37 mouse cellular contexts compared by ENCODE assay signal in genomic region chr2:167624368-167625075, GRCm38 (mm10). TPM values are rescaled to one million over a fixed set of nuclear protein-coding genes. Genes with fewer than 3 reads are reported as not detected.
A peak's percentile ranks its signal among the peaks of the same experiment; 100 is the strongest.
DNase-seq lines count a peak whose midpoint lies in the region; ATAC-seq and TF ChIP-seq lines count a peak whose summit lies in the region.
"Had no signal": no experiment of that assay in that cellular context is flagged by ENCODE, and none has a peak within 500 bp of the region (broad histone marks: within the 10 kb centered on the region; RNA-seq: fewer than 3 reads in every experiment).

No protein-coding gene starts in this region.

- no peak overlapping the region for H3K4me2 ChIP-seq in heart, embryonic 12.5 days
- H3K4me2 ChIP-seq in liver, embryonic 12.5 days, result no peak overlapping the region
- H3K4me2 ChIP-seq: embryonic facial prominence, embryonic 13.5 days; heart, embryonic 11.5 days; limb, embryonic 15.5 days; lung, embryonic 14.5 days; midbrain, embryonic 11.5 days; neural tube, embryonic 12.5 days had no signal

- 0 out of 2 replicates have a peak overlapping the region, but pooled peaks have one; percentile 3 for H3K27ac ChIP-seq in heart, embryonic 12.5 days (ENCODE audit: poor library complexity, severe bottlenecking)
- H3K27ac ChIP-seq in heart, adult 2 months, result no peak overlapping the region
- H3K27ac ChIP-seq in liver, embryonic 12.5 days, result peak overlapping the region; percentile 67; the same call in 1 of the 2 replicates
- H3K27ac ChIP-seq: embryonic facial prominence, embryonic 13.5 days; kidney, postnatal 0 days; limb, embryonic 10.5 days; limb, embryonic 15.5 days; neural tube, embryonic 12.5 days had no signal

- WGBS in heart, embryonic 12.5 days, result 97% methylated on average over 6 of the region's 6 CpGs
- WGBS in heart, adult 2 months, result 90% methylated on average over 5 of the region's 6 CpGs
- 87% methylated on average over 5 of the region's 6 CpGs for WGBS in liver, embryonic 12.5 days (ENCODE audit: insufficient replicate concordance)

- peaks cover 18% of the 10 kb centered on the region; the same call in 1 of the 2 replicates for H3K36me3 ChIP-seq in heart, embryonic 12.5 days
- H3K36me3 ChIP-seq in heart, adult 2 months (ENCODE audit: control insufficient read depth, insufficient read depth, low read length), result no peaks in the 10 kb centered on the region
- peaks cover 89% of the 10 kb centered on the region for H3K36me3 ChIP-seq in liver, embryonic 12.5 days

- no peak overlapping the region for H3K4me3 ChIP-seq in heart, embryonic 12.5 days
- H3K4me3 ChIP-seq in heart, adult 2 months, result no peak overlapping the region
- no peak overlapping the region for H3K4me3 ChIP-seq in liver, embryonic 12.5 days
- H3K4me3 ChIP-seq: embryonic facial prominence, embryonic 13.5 days; limb, embryonic 10.5 days; limb, embryonic 15.5 days; myocyte; neural tube, embryonic 12.5 days had no signal

- no peak for TF ChIP-seq CTCF in heart, adult 2 months (IDR thresholded peaks at IDR 0.05)
- TF ChIP-seq CTCF in brain, embryonic 14.5 days (IDR thresholded peaks at IDR 0.05; ENCODE audit: borderline replicate concordance, extremely low read depth, insufficient read depth, insufficient read length), result no peak

- no peak for ATAC-seq in heart, embryonic 12.5 days (ENCODE audit: insufficient number of reproducible peaks, low FRiP score)
- ATAC-seq in liver, embryonic 12.5 days, result no peak
- ATAC-seq: intestine, embryonic 16.5 days; Patski had no signal

- no peak for TF ChIP-seq POLR2A in heart, adult 2 months (IDR thresholded peaks at IDR 0.05; ENCODE audit: insufficient read depth, low read depth, low read length)
- no peak for TF ChIP-seq POLR2A in brain, embryonic 14.5 days (IDR thresholded peaks at IDR 0.05; ENCODE audit: borderline replicate concordance, extremely low read depth, insufficient read depth, insufficient read length, poor library complexity, severe bottlenecking)

- peaks cover 62% of the 10 kb centered on the region for H3K4me1 ChIP-seq in heart, embryonic 12.5 days (replicated peaks)
- peaks cover 34% of the 10 kb centered on the region for H3K4me1 ChIP-seq in heart, adult 2 months (ENCODE audit: control insufficient read depth, insufficient read depth, low read length)
- peaks cover 86% of the 10 kb centered on the region for H3K4me1 ChIP-seq in liver, embryonic 12.5 days

- peaks cover 17% of the 10 kb centered on the region for H3K79me2 ChIP-seq in heart, adult 2 months (replicated peaks; ENCODE audit: control insufficient read depth, insufficient read depth, low read length)

- no peaks in the 10 kb centered on the region for H3K27me3 ChIP-seq in heart, embryonic 12.5 days (replicated peaks)
- no peaks in the 10 kb centered on the region for H3K27me3 ChIP-seq in heart, adult 2 months (ENCODE audit: control insufficient read depth, insufficient read depth, low read length)
- H3K27me3 ChIP-seq in liver, embryonic 12.5 days (replicated peaks), result no peaks in the 10 kb centered on the region
- H3K27me3 ChIP-seq: embryonic facial prominence, embryonic 13.5 days; limb, embryonic 15.5 days; neural tube, embryonic 12.5 days; Patski had no signal

- TF ChIP-seq EP300 in heart, adult 2 months (IDR thresholded peaks at IDR 0.05; ENCODE audit: insufficient read depth, low read depth, low read length), result no peak

- H3K9me3 ChIP-seq in heart, embryonic 12.5 days (replicated peaks), result no peaks in the 10 kb centered on the region
- no peaks in the 10 kb centered on the region for H3K9me3 ChIP-seq in liver, embryonic 12.5 days (replicated peaks)
- H3K9me3 ChIP-seq: embryonic facial prominence, embryonic 13.5 days; G1E; limb, embryonic 10.5 days; limb, embryonic 15.5 days; neural tube, embryonic 12.5 days had no signal

- no peak overlapping the region for H3K9ac ChIP-seq in heart, embryonic 12.5 days
- no peak overlapping the region for H3K9ac ChIP-seq in heart, adult 2 months (ENCODE audit: low read depth, low read length)
- no peak overlapping the region for H3K9ac ChIP-seq in liver, embryonic 12.5 days
- H3K9ac ChIP-seq: embryonic facial prominence, embryonic 13.5 days; limb, embryonic 15.5 days; lung, embryonic 14.5 days; neural tube, embryonic 12.5 days had no signal

- no peak for DNase-seq in heart, adult 2 months
- no peak for DNase-seq in liver
- peak; percentile 67 to 72 for DNase-seq in right cerebral cortex, postnatal 10 days (ENCODE audit: low spot score in 2 of 2)
- no peak for DNase-seq in right cerebral cortex, postnatal 4 days
- DNase-seq in brain, embryonic 14.5 days (ENCODE audit: low read depth), result peak; percentile 35
- DNase-seq in adrenal gland, postnatal 14 days, result no peak
- DNase-seq: adrenal gland, postnatal 10 days; B cell, adult 2 months; cerebellum, adult 11-12 months; cerebellum, postnatal 10 days; gastrocnemius, postnatal 10 days; heart, postnatal 10 days; kidney, adult 8-10 months; kidney, postnatal 4 days; layer of hippocampus, adult 9-11 months; lung, embryonic 14.5 days; right cerebral cortex, postnatal 14 days; spleen, adult 18-20 months; thymus, postnatal 14 days had no signal

- intact Hi-C loops in heart, adult 2 months (cut with DNase I), result no loop called here

RNA-seq across cellular contexts. Expression of gene Ube2v1, which starts 7.4 kb away (rescaled TPM):
- 216 and 235 TPM in 2 replicates for polyA plus RNA-seq in heart, embryonic 12.5 days (2016; fragmentation: Nextera tagmentation; extraction: Ambion mirVana)
- 100 to 1,000 TPM; 118 to 121 TPM for total RNA-seq in heart, adult 2 months (2021)
- polyA plus RNA-seq in heart, adult 2 months (2012; rRNA removed), result 98.1 and 101 TPM in 2 replicates
- polyA plus RNA-seq in liver, embryonic 12.5 days (2016; fragmentation: Nextera tagmentation; extraction: Ambion mirVana), result 256 and 259 TPM in 2 replicates
- polyA plus RNA-seq in brain, embryonic 14.5 days (2012; rRNA removed), result 144 and 183 TPM in 2 replicates
- total RNA-seq in adrenal gland, postnatal 14 days (2021), result 172 and 174 TPM in 2 replicates

RNA-seq across cellular contexts. Expression of gene Gm20431, which starts 36.8 kb away (rescaled TPM):
- 10.4 and 11.5 TPM in 2 replicates for polyA plus RNA-seq in heart, embryonic 12.5 days (2016; fragmentation: Nextera tagmentation; extraction: Ambion mirVana)
- 10 to 100 TPM; 15.6 to 21.0 TPM for total RNA-seq in heart, adult 2 months (2021)
- polyA plus RNA-seq in heart, adult 2 months (2012; rRNA removed), result 9.7 and 16.5 TPM in 2 replicates
- polyA plus RNA-seq in liver, embryonic 12.5 days (2016; fragmentation: Nextera tagmentation; extraction: Ambion mirVana), result 1.8 and 4.8 TPM in 2 replicates
- polyA plus RNA-seq in brain, embryonic 14.5 days (2012; rRNA removed), result 3.5 and 9.4 TPM in 2 replicates
- total RNA-seq in adrenal gland, postnatal 14 days (2021), result 19.2 and 23.8 TPM in 2 replicates
- total RNA-seq: common myeloid progenitor, adult 5-6 weeks; hematopoietic stem cell, adult 5-6 weeks; megakaryocyte progenitor cell, adult 5-6 weeks; midbrain, postnatal 0 days had no signal
- polyA plus RNA-seq: G1E; urinary bladder, adult 2 months had no signal

Comparison
In these comparisons a context has a peak if more than half of its experiments do, and no peak if none do; other contexts are left out.
1. DNase-seq: peak in right cerebral cortex, postnatal 10 days (2 of 2) and brain, embryonic 14.5 days (single experiment); none in heart, adult 2 months (0 of 2), liver (single experiment), right cerebral cortex, postnatal 4 days (single experiment) and adrenal gland, postnatal 14 days (single experiment).